Mouse (Mus musculus): ENCODE measurements around the gene Ap2a2. TPM values are rescaled to one million over a fixed set of nuclear protein-coding genes. Genes with fewer than 3 reads are reported as not detected.
"Not testable (repeated sequence)": the region's sequence is repeated elsewhere in the genome, so short reads cannot be mapped to it uniquely, and the experiment has no call there.

Ap2a2 gene
- polyA plus RNA-seq, 1 experiment from 2014 or later = 118 TPM

DNA sequence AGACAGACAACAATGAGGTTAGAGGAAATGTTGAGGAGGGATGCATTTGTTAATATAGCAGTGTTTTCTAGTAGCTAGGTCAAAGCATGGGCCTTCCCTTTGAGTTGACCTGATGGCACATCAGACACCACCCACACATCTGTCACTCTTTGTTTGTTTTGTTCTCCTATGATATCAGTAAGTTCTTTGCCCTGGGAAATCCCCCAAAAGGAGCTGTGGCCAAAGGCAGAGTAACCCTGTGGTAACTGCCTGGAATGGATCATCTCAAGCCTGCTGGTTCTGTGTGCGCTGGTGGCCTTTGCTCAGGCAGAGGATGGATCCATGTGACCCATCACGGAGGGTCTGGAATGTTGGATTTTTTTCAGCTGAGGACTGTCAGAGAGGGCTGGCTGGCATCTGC is 66.0 kb downstream of the Ap2a2 start:
- no peak overlapping the region for H3K4me2 ChIP-seq (ENCODE audit: low read length)
- H3K27ac ChIP-seq (ENCODE audit: low read depth, low read length) = no peak overlapping the region
- no peak for ATAC-seq
- peaks cover 49% of the 10 kb centered on the region for H3K36me3 ChIP-seq (ENCODE audit: control insufficient read depth, insufficient read depth, low read length)
- WGBS = 94% methylated on average over 2 of the region's 2 CpGs
- no peaks in the 10 kb centered on the region for H3K27me3 ChIP-seq (replicated peaks; ENCODE audit: control insufficient read depth, insufficient read depth, low read length)
- no peak overlapping the region for H3K9ac ChIP-seq (ENCODE audit: low read depth, low read length)
- H3K4me3 ChIP-seq (ENCODE audit: low read length) = no peak overlapping the region
- no peaks in the 10 kb centered on the region for H3K4me1 ChIP-seq (ENCODE audit: control insufficient read depth, insufficient read depth, low read depth, low read length)
- no peaks in the 10 kb centered on the region for H3K9me3 ChIP-seq (ENCODE audit: control insufficient read depth, low read length)

DNA sequence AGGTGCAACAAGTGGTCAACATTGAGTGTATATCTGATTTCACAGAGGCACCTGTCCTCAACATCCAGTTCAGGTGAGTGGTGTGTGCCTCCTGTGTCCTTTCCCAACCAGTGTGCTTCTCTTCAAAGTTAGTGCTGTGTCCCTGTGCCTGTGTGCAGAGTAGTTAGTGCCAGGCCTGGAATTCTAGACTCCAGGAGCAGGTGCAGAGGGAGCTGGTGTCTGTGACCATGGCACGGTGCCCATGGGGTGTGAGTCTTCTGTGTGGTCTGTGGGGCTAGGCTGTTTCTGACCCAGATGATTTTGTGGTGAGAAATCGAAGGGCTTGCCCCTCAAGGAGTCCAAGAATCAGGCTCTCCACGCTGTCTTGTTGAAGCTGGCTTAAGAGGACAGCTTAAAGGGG is 67.3 kb downstream of the Ap2a2 start:
- no peak overlapping the region for H3K27ac ChIP-seq (ENCODE audit: low read depth, low read length)
- H3K4me1 ChIP-seq (ENCODE audit: control insufficient read depth, insufficient read depth, low read depth, low read length) = no peaks in the 10 kb centered on the region
- H3K36me3 ChIP-seq (ENCODE audit: control insufficient read depth, insufficient read depth, low read length) = peaks cover 46% of the 10 kb centered on the region
- no peaks in the 10 kb centered on the region for H3K27me3 ChIP-seq (replicated peaks; ENCODE audit: control insufficient read depth, insufficient read depth, low read length)
- no peak overlapping the region for H3K4me2 ChIP-seq (ENCODE audit: low read length)
- no peak overlapping the region for H3K9ac ChIP-seq (ENCODE audit: low read depth, low read length)
- no peaks in the 10 kb centered on the region for H3K9me3 ChIP-seq (ENCODE audit: control insufficient read depth, low read length)
- no peak for ATAC-seq
- 91% methylated on average over 3 of the region's 3 CpGs for whole genome bisulfite sequencing
- no peak overlapping the region for H3K4me3 ChIP-seq (ENCODE audit: low read length)

DNA sequence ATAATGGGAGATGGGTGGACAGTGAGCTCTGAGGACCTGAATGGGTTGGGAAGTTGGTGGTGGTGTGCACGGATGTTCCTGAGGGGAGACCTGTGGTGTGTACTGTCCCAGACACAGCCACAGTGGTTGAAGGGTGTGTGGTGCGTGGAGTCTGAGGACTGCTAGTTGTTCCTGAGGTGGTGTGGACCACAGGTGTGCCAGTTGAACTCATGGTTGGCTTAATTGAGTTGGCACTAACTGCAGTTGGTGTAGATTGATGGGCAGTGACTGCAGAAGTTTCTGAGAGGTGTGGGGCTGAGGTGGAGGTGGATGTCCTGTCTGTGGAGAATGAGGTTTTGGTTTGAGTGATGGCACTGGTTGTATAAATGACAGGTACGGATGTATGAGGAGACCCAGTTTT is 76.1 kb downstream of the Ap2a2 start:
- H3K4me2 ChIP-seq (ENCODE audit: low read length); H3K9me3 ChIP-seq (ENCODE audit: control insufficient read depth, low read length); H3K9ac ChIP-seq (ENCODE audit: low read depth, low read length); H3K27ac ChIP-seq (ENCODE audit: low read depth, low read length); H3K4me1 ChIP-seq (ENCODE audit: control insufficient read depth, insufficient read depth, low read depth, low read length); H3K4me3 ChIP-seq (ENCODE audit: low read length); H3K36me3 ChIP-seq (ENCODE audit: control insufficient read depth, insufficient read depth, low read length); H3K27me3 ChIP-seq (replicated peaks; ENCODE audit: control insufficient read depth, insufficient read depth, low read length): not testable (repeated sequence)
- peak; percentile 50 for ATAC-seq
- WGBS = 100% methylated on average over 1 of the region's 3 CpGs

DNA sequence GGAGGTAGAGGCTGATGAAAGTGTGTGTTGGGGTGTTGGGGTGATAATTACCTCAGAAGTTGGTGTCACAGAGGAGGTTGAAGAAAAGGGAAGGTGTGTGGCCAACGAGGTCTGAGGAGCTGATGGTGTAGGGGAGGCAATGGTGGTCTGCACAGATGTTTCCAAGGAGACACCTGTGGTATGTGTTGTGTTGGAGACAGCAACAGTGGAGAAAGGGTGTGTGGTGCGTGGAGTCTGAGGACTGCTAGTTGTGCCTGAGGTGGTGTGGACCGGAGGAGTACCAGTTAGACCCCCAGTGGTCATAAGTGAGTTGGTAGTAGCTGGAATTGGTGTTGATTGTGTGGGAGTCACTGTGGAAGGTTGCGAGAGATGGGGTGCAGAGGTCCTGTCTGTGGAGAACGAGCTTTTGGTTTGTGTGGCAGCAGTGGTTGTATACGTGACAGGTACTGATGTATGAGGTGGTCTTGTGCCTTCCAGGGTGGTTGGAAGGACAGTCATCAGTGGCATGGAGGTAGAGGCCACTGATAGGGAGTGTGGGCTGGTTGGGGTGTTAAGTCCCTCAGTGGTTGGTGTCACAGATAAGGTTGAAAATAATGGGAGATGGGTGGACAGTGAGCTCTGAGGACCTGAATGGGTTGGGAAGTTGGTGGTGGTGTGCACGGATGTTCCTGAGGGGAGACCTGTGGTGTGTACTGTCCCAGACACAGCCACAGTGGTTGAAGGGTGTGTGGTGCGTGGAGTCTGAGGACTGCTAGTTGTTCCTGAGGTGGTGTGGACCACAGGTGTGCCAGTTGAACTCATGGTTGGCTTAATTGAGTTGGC is 76.8 kb downstream of the Ap2a2 start:
- H3K27ac ChIP-seq (ENCODE audit: low read depth, low read length); H3K9me3 ChIP-seq (ENCODE audit: control insufficient read depth, low read length); H3K4me1 ChIP-seq (ENCODE audit: control insufficient read depth, insufficient read depth, low read depth, low read length); H3K27me3 ChIP-seq (replicated peaks; ENCODE audit: control insufficient read depth, insufficient read depth, low read length); H3K4me2 ChIP-seq (ENCODE audit: low read length); H3K36me3 ChIP-seq (ENCODE audit: control insufficient read depth, insufficient read depth, low read length); H3K4me3 ChIP-seq (ENCODE audit: low read length); H3K9ac ChIP-seq (ENCODE audit: low read depth, low read length): not testable (repeated sequence)
- peak; percentile 64 for ATAC-seq
- 90% methylated on average over 5 of the region's 8 CpGs for WGBS

DNA sequence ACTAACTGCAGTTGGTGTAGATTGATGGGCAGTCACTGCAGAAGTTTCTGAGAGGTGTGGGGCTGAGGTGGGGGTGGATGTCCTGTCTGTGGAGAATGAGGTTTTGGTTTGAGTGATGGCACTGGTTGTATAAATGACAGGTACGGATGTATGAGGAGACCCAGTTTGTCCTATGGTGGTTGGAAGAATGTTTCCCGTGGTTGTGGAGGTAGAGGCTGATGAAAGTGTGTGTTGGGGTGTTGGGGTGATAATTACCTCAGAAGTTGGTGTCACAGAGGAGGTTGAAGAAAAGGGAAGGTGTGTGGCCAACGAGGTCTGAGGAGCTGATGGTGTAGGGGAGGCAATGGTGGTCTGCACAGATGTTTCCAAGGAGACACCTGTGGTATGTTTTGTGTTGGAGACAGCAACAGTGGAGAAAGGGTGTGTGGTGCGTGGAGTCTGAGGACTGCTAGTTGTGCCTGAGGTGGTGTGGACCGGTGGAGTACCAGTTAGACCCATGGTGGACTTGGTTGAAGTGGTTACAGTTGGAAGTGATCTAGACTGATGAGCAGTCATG is 77.4 kb downstream of the Ap2a2 start:
- not testable (repeated sequence) for H3K27ac ChIP-seq (ENCODE audit: low read depth, low read length); H3K4me3 ChIP-seq (ENCODE audit: low read length); H3K36me3 ChIP-seq (ENCODE audit: control insufficient read depth, insufficient read depth, low read length); H3K4me2 ChIP-seq (ENCODE audit: low read length); H3K27me3 ChIP-seq (replicated peaks; ENCODE audit: control insufficient read depth, insufficient read depth, low read length); H3K9ac ChIP-seq (ENCODE audit: low read depth, low read length); H3K9me3 ChIP-seq (ENCODE audit: control insufficient read depth, low read length); H3K4me1 ChIP-seq (ENCODE audit: control insufficient read depth, insufficient read depth, low read depth, low read length)
- 85% methylated on average over 5 of the region's 5 CpGs for WGBS
- ATAC-seq = peak; percentile 53

DNA sequence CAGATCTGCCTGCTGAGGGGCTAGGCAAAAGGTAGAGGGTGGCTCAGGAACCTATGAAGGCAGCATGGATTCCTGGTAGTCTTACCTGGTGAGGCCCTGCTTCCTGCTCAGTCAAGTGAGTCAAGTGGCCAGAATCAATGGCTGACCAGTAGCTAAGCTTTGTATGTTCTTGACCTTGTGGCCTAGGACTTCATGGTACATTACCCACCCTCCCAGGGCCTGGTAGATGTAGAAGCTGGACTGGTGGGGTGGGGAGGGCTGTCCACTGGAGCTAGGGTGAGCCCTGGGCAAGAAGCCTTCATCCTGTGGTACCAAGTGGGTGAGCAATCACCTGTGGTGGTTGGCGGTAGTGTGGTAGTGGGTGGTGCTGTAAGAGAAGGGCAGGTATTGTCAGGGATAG is 80.4 kb downstream of the Ap2a2 start:
- no peak overlapping the region for H3K4me2 ChIP-seq (ENCODE audit: low read length)
- H3K9ac ChIP-seq (ENCODE audit: low read depth, low read length) = no peak overlapping the region
- no peaks in the 10 kb centered on the region for H3K36me3 ChIP-seq (ENCODE audit: control insufficient read depth, insufficient read depth, low read length)
- no peak overlapping the region for H3K4me3 ChIP-seq (ENCODE audit: low read length)
- WGBS = 86% methylated on average over 1 of the region's 1 CpGs
- no peaks in the 10 kb centered on the region for H3K4me1 ChIP-seq (ENCODE audit: control insufficient read depth, insufficient read depth, low read depth, low read length)
- no peaks in the 10 kb centered on the region for H3K27me3 ChIP-seq (replicated peaks; ENCODE audit: control insufficient read depth, insufficient read depth, low read length)
- no peak overlapping the region for H3K27ac ChIP-seq (ENCODE audit: low read depth, low read length)
- H3K9me3 ChIP-seq (ENCODE audit: control insufficient read depth, low read length) = no peaks in the 10 kb centered on the region
- no peak for ATAC-seq

DNA sequence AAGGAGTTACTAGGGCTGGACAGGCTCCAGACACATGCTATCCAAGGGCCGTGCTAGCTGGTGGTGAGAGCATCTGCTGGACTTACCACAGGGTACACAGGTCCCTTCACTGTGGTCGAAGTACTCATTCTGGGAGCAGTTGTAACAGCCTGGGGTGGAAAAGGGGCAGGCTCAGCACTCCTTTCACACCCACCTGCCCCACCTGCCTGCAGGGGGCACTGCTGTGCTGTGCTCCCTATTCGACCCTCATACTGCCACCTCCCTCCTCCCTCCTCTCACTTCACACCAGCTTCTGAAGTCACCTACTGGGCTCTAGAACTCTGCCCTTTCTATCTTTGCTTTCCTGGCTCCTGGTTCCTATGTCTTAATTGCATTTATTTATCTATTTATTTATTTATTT is 81.2 kb downstream of the Ap2a2 start:
- WGBS = 58% methylated on average over 3 of the region's 3 CpGs
- no peaks in the 10 kb centered on the region for H3K4me1 ChIP-seq (ENCODE audit: control insufficient read depth, insufficient read depth, low read depth, low read length)

DNA sequence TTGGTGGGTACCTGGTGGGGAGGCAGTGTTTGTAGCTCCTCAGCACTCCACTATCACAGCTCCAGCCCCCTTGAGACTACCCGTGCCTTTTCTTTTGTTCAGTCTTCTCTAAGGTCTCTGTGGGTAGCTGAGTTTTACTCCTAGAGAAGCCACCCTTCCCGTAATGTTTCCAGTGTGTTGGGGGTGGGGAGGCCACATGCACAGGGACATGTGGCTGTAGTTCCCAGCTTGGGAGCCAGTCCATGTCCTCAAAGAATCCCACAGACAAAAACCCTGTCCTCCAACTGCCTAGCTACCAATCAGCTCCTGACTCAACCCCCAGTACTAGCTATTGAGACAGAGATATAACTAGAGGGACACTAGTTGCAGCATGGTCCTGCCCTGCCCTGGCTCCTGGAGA is 85.1 kb downstream of the Ap2a2 start:
- Histone ChIP-seq H3K4me2 (ENCODE audit: low read length) (no peak overlapping the region), H3K9me3 (ENCODE audit: control insufficient read depth, low read length) (no peaks in the 10 kb centered on the region), H3K27me3 (replicated peaks; ENCODE audit: control insufficient read depth, insufficient read depth, low read length) (no peaks in the 10 kb centered on the region), H3K4me3 (ENCODE audit: low read length) (no peak overlapping the region), H3K9ac (ENCODE audit: low read depth, low read length) (no peak overlapping the region), H3K27ac (ENCODE audit: low read depth, low read length) (no peak overlapping the region), H3K4me1 (ENCODE audit: control insufficient read depth, insufficient read depth, low read depth, low read length) (no peaks in the 10 kb centered on the region), H3K36me3 (ENCODE audit: control insufficient read depth, insufficient read depth, low read length) (no peaks in the 10 kb centered on the region)
- 64% methylated on average over 2 of the region's 2 CpGs for WGBS
- ATAC-seq = no peak

More for the DNA sequence above, 81.2 kb downstream of the Ap2a2 start:
- H3K27me3 ChIP-seq (replicated peaks; ENCODE audit: control insufficient read depth, insufficient read depth, low read length) = no peaks in the 10 kb centered on the region
- H3K9me3 ChIP-seq (ENCODE audit: control insufficient read depth, low read length) = no peaks in the 10 kb centered on the region
- ATAC-seq = no peak
- H3K4me2 ChIP-seq (ENCODE audit: low read length) = no peak overlapping the region
- no peak overlapping the region for H3K27ac ChIP-seq (ENCODE audit: low read depth, low read length)
- no peaks in the 10 kb centered on the region for H3K36me3 ChIP-seq (ENCODE audit: control insufficient read depth, insufficient read depth, low read length)
- no peak overlapping the region for H3K9ac ChIP-seq (ENCODE audit: low read depth, low read length)
- H3K4me3 ChIP-seq (ENCODE audit: low read length) = no peak overlapping the region

DNA sequence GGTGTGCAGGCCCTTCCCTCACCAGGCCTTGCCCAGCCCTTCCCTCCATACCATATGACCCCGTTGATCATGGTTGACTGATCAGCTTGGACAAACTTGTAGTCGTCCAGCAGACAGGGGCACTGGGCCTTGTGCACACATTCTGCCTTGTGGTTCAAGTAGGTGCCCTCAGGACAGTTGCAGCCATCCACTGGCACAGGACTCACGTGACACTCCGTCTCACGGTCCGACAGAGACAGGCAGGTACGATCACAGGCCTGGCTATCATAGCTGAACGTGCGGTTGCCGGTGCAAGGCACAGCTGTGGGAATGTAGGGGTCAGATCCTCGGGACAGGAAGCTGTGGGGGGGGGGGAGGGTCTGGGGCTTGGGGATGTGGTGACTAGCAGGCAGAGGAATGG is 85.8 kb downstream of the Ap2a2 start:
- ATAC-seq = no peak
- WGBS = 87% methylated on average over 11 of the region's 11 CpGs

More for the DNA sequence above, 85.8 kb downstream of the Ap2a2 start:
- Histone ChIP-seq H3K36me3 (ENCODE audit: control insufficient read depth, insufficient read depth, low read length) (no peaks in the 10 kb centered on the region), H3K9ac (ENCODE audit: low read depth, low read length) (no peak overlapping the region), H3K4me3 (ENCODE audit: low read length) (no peak overlapping the region), H3K27me3 (replicated peaks; ENCODE audit: control insufficient read depth, insufficient read depth, low read length) (no peaks in the 10 kb centered on the region), H3K4me1 (ENCODE audit: control insufficient read depth, insufficient read depth, low read depth, low read length) (no peaks in the 10 kb centered on the region), H3K27ac (ENCODE audit: low read depth, low read length) (no peak overlapping the region), H3K9me3 (ENCODE audit: control insufficient read depth, low read length) (no peaks in the 10 kb centered on the region), H3K4me2 (ENCODE audit: low read length) (no peak overlapping the region)
